Mouse (Mus musculus): Measurements from ENCODE around the gene Usp24. TPM values are rescaled to one million over a fixed set of nuclear protein-coding genes. Genes with fewer than 3 reads are reported as not detected.
A peak's percentile ranks its signal among the peaks of the same experiment; 100 is the strongest.

Usp24 gene
- polyA plus RNA-seq, 1 experiment from 2014 or later = 5.4 TPM

DNA sequence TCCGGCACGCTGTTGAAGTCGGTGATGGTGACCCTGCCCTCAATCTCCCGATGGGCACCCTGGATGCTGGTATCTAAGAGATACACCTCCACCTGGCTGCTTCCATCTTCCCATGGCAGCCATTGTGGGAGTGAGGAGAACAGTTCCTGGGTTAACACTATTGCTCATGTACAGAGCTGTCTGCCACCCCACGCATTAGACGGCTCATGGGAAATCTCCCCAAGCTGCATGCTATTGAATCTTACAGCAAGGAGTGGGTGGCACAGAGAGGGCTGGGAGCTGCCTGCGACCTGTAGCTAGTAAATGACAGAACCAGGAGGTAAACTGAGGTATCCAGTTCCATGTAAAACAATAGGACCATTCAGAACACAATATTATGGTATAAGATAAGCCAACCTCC is 138.5 kb downstream of the Usp24 start:
- Histone ChIP-seq H3K9ac (ENCODE audit: low read length) (no peak overlapping the region), H3K36me3 (ENCODE audit: control insufficient read depth, insufficient read depth, low read length) (no peaks in the 10 kb centered on the region), H3K27ac (ENCODE audit: low read length) (no peak overlapping the region), H3K4me1 (ENCODE audit: control insufficient read depth, insufficient read depth, low read length) (no peaks in the 10 kb centered on the region), H3K4me3 (replicated peaks; ENCODE audit: low read length) (no peak overlapping the region), H3K9me3 (replicated peaks; ENCODE audit: control insufficient read depth, low read length) (no peaks in the 10 kb centered on the region), H3K4me2 (ENCODE audit: low read depth, low read length) (no peak overlapping the region), H3K27me3 (ENCODE audit: control insufficient read depth, insufficient read depth, low read length) (no peaks in the 10 kb centered on the region)
- WGBS = 92% methylated on average over 7 of the region's 7 CpGs
- ATAC-seq (ENCODE audit: insufficient read depth, low FRiP score) = no peak

DNA sequence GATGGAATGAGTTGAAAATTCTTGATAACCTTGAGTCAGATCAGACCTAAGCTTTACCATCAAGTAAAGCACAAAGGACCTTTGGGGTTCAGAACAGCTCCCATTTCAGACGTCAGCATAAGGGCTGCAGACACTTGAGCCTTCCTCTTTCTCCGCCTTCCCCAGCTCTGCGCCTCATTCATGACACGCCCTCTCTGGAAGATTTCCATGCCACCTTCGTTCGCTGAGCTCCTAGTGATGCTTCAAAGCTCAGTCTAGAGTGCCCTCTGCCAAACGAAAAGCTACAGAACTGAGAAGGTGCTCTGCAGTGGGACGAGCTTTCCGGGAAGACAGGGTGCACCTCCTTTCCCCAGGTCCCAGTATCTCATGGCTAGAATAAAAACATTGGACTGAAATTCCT is 146.0 kb downstream of the Usp24 start:
- Histone ChIP-seq H3K4me3 (replicated peaks; ENCODE audit: low read length) (no peak overlapping the region), H3K9me3 (replicated peaks; ENCODE audit: control insufficient read depth, low read length) (no peaks in the 10 kb centered on the region), H3K27ac (ENCODE audit: low read length) (no peak overlapping the region), H3K9ac (ENCODE audit: low read length) (no peak overlapping the region), H3K4me2 (ENCODE audit: low read depth, low read length) (no peak overlapping the region), H3K27me3 (ENCODE audit: control insufficient read depth, insufficient read depth, low read length) (peaks cover 11% of the 10 kb centered on the region), H3K4me1 (ENCODE audit: control insufficient read depth, insufficient read depth, low read length) (peaks cover 11% of the 10 kb centered on the region), H3K36me3 (ENCODE audit: control insufficient read depth, insufficient read depth, low read length) (no peaks in the 10 kb centered on the region)
- ATAC-seq (ENCODE audit: insufficient read depth, low FRiP score) = no peak
- 74% methylated on average over 9 of the region's 9 CpGs for WGBS

DNA sequence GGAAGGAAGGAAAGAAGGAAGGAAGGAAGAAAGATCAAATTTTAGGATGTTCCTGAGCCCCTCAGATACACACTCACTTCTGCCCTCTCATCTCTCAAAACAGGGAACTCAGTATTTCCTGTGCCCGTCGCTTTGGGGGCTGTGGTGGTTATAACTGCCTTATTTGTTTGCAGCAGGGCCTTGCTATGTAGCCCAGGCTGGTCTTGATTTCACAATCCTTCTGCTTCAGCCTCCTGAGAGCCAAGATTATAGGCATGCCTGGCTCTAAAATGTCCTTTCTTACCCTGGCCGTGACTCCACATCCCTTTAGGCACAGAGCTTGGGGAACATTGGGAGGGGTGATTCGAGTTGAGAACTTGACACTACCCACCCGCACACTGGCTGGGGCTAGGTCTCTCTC is 146.5 kb downstream of the Usp24 start:
- no peak for ATAC-seq (ENCODE audit: insufficient read depth, low FRiP score)
- no peaks in the 10 kb centered on the region for H3K9me3 ChIP-seq (replicated peaks; ENCODE audit: control insufficient read depth, low read length)
- peaks cover 11% of the 10 kb centered on the region for H3K27me3 ChIP-seq (ENCODE audit: control insufficient read depth, insufficient read depth, low read length)
- no peak overlapping the region for H3K4me2 ChIP-seq (ENCODE audit: low read depth, low read length)
- peak overlapping the region; percentile 50 for H3K4me3 ChIP-seq (replicated peaks; ENCODE audit: low read length)
- peaks cover 11% of the 10 kb centered on the region for H3K4me1 ChIP-seq (ENCODE audit: control insufficient read depth, insufficient read depth, low read length)
- no peaks in the 10 kb centered on the region for H3K36me3 ChIP-seq (ENCODE audit: control insufficient read depth, insufficient read depth, low read length)
- no peak overlapping the region for H3K27ac ChIP-seq (ENCODE audit: low read length)
- H3K9ac ChIP-seq (ENCODE audit: low read length) = no peak overlapping the region
- WGBS = 76% methylated on average over 5 of the region's 5 CpGs

DNA sequence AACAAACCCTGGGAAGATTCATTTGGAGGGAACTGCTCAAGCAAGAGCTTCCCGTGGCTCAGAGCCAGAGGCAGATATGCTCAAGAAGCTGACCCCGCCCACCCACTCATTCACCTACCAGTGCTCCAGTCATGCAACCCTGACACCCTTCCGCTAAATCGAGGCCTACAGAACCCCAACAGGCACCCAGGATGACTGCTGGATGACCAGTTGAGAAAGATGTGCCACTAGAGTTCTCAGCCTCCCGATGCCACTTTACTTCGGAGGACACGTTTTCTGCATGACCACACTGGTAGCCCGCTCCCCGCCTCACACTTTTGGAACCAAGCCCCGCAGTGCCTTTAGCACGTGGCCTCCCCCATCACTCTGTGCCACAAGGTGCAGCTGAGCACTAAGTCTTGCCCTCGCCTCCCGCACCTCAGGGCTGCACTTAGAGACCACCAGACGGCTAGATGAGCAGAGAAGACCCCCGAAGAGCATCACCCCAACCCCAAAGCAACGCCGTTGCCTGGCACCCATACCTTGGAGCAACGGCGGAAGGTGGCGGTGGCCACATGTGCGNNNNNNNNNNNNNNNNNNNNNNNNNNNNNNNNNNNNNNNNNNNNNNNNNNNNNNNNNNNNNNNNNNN is 147.3 kb downstream of the Usp24 start:
- peak overlapping the region; percentile 68 for H3K9ac ChIP-seq (ENCODE audit: low read length)
- 26% methylated on average over 21 of the region's 21 CpGs for WGBS
- H3K36me3 ChIP-seq (ENCODE audit: control insufficient read depth, insufficient read depth, low read length) = no peaks in the 10 kb centered on the region
- H3K4me2 ChIP-seq (ENCODE audit: low read depth, low read length) = peak overlapping the region; percentile 86
- ATAC-seq (ENCODE audit: insufficient read depth, low FRiP score) = no peak
- H3K4me1 ChIP-seq (ENCODE audit: control insufficient read depth, insufficient read depth, low read length) = peaks cover 11% of the 10 kb centered on the region
- H3K4me3 ChIP-seq (replicated peaks; ENCODE audit: low read length) = peak overlapping the region; percentile 50
- peaks cover 11% of the 10 kb centered on the region for H3K27me3 ChIP-seq (ENCODE audit: control insufficient read depth, insufficient read depth, low read length)
- no peak overlapping the region for H3K27ac ChIP-seq (ENCODE audit: low read length)
- H3K9me3 ChIP-seq (replicated peaks; ENCODE audit: control insufficient read depth, low read length) = no peaks in the 10 kb centered on the region

DNA sequence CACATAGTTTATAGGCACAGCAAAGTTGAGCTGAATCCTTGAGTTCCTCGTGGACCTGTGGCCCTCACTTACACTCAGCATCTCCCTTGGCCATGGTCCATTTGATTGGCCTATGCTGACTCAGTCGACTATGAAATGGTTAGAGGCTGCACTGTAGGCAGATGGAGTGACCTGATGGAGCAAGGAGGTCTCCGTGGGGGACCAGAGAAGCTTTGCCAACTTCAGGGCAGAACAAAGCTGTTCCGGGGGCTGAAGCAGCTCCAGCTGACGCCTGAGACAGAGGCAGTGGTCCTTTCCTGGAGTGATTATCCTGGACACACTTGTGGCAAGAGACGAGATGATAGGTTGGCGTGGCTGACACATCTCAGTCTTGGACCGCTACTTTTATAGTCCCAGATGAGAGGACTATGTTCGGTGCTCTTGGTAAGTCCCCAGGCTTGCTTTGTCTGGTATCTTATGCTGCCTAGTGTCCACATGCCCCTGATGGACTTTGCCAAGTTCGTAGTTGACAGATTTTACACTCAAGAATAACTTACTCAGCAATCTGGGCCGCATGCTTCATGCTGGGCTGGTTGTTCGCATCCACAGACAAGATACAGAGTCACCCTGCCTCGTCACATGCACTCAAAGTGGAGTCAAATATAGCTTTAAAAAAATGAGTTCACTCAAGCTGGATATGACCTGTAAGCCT is 151.6 kb downstream of the Usp24 start:
- Histone ChIP-seq H3K4me2 (ENCODE audit: low read depth, low read length) (no peak overlapping the region), H3K27me3 (ENCODE audit: control insufficient read depth, insufficient read depth, low read length) (peaks cover 10% of the 10 kb centered on the region), H3K27ac (ENCODE audit: low read length) (no peak overlapping the region), H3K9ac (ENCODE audit: low read length) (no peak overlapping the region), H3K9me3 (replicated peaks; ENCODE audit: control insufficient read depth, low read length) (no peaks in the 10 kb centered on the region), H3K4me3 (replicated peaks; ENCODE audit: low read length) (no peak overlapping the region), H3K4me1 (ENCODE audit: control insufficient read depth, insufficient read depth, low read length) (peaks cover 11% of the 10 kb centered on the region), H3K36me3 (ENCODE audit: control insufficient read depth, insufficient read depth, low read length) (no peaks in the 10 kb centered on the region)
- ATAC-seq (ENCODE audit: insufficient read depth, low FRiP score) = no peak
- 81% methylated on average over 13 of the region's 13 CpGs for WGBS

DNA sequence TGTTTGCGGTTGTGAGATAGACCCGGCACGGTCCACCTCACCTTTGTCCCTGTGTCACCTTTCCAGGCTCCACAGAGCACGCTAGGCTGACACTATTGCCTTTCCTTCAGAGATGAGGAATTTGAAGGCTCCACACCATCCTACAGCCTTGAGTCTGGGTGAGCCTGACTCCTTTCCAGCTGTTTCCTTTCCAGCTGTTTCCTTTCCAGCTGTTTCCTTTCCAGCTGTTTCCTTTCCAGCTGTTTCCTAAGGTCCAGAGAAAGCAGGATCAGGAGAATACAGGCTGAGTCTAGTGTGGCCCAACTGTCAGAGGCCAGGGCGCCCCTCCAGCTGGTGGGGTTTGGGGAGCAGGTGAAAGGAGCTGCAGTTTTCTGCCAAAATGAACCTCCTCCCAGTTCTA is 154.9 kb downstream of the Usp24 start:
- 57% methylated on average over 5 of the region's 5 CpGs for WGBS
- Histone ChIP-seq H3K27ac (ENCODE audit: low read length) (no peak overlapping the region), H3K9me3 (replicated peaks; ENCODE audit: control insufficient read depth, low read length) (no peaks in the 10 kb centered on the region), H3K4me1 (ENCODE audit: control insufficient read depth, insufficient read depth, low read length) (no peaks in the 10 kb centered on the region), H3K27me3 (ENCODE audit: control insufficient read depth, insufficient read depth, low read length) (no peaks in the 10 kb centered on the region), H3K4me2 (ENCODE audit: low read depth, low read length) (no peak overlapping the region), H3K4me3 (replicated peaks; ENCODE audit: low read length) (no peak overlapping the region), H3K36me3 (ENCODE audit: control insufficient read depth, insufficient read depth, low read length) (no peaks in the 10 kb centered on the region), H3K9ac (ENCODE audit: low read length) (no peak overlapping the region)
- ATAC-seq (ENCODE audit: insufficient read depth, low FRiP score) = no peak

DNA sequence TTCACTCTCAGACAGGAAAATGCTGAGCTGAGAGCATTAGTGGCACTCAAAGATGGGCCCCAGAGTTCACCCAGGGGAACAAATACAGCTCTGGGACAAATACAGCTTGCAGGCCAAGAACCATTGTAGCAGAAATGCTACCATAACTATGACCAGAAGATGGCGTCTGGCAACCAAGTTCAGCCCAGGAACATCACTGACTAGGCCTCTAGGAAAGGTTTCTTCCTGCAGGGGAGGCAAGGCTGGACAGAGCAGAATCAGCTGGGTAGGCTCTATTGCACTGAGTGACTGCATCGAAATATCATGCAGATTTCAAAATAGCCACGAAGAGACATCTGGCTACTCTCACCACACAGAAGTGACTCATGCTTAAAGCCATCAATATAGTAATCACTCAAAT is 156.3 kb downstream of the Usp24 start:
- Histone ChIP-seq H3K27me3 (ENCODE audit: control insufficient read depth, insufficient read depth, low read length) (no peaks in the 10 kb centered on the region), H3K4me3 (replicated peaks; ENCODE audit: low read length) (no peak overlapping the region), H3K4me1 (ENCODE audit: control insufficient read depth, insufficient read depth, low read length) (no peaks in the 10 kb centered on the region), H3K4me2 (ENCODE audit: low read depth, low read length) (no peak overlapping the region), H3K36me3 (ENCODE audit: control insufficient read depth, insufficient read depth, low read length) (no peaks in the 10 kb centered on the region), H3K27ac (ENCODE audit: low read length) (no peak overlapping the region), H3K9me3 (replicated peaks; ENCODE audit: control insufficient read depth, low read length) (no peaks in the 10 kb centered on the region), H3K9ac (ENCODE audit: low read length) (no peak overlapping the region)
- WGBS = 10% methylated on average over 3 of the region's 3 CpGs
- ATAC-seq (ENCODE audit: insufficient read depth, low FRiP score) = peak; percentile 44; the same call in 1 of the 2 replicates

DNA sequence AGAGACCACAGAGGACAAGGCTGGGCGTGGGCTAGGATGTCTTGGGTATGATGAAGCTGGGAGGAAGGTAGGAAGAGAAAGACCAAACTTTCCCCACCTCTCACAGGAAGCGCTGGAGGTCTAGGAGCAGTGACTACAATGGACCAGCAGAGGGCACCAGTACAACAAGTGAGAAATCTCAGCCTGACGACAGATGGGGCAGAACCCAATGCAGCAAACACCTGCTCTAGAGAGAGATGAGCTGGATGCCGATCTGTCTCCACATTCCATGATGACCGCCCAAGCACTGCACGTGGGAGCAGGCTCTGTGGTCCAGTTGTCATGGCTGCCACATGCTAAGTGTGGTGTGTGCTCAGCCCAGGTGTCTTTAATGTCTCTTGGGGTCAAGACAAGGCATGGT is 158.2 kb downstream of the Usp24 start:
- H3K9ac ChIP-seq (ENCODE audit: low read length) = no peak overlapping the region
- H3K4me3 ChIP-seq (replicated peaks; ENCODE audit: low read length) = no peak overlapping the region
- H3K9me3 ChIP-seq (replicated peaks; ENCODE audit: control insufficient read depth, low read length) = no peaks in the 10 kb centered on the region
- H3K27ac ChIP-seq (ENCODE audit: low read length) = no peak overlapping the region
- no peak overlapping the region for H3K4me2 ChIP-seq (ENCODE audit: low read depth, low read length)
- H3K36me3 ChIP-seq (ENCODE audit: control insufficient read depth, insufficient read depth, low read length) = no peaks in the 10 kb centered on the region
- H3K27me3 ChIP-seq (ENCODE audit: control insufficient read depth, insufficient read depth, low read length) = no peaks in the 10 kb centered on the region
- H3K4me1 ChIP-seq (ENCODE audit: control insufficient read depth, insufficient read depth, low read length) = no peaks in the 10 kb centered on the region
- no peak for ATAC-seq (ENCODE audit: insufficient read depth, low FRiP score)
- WGBS = 3% methylated on average over 6 of the region's 6 CpGs

DNA sequence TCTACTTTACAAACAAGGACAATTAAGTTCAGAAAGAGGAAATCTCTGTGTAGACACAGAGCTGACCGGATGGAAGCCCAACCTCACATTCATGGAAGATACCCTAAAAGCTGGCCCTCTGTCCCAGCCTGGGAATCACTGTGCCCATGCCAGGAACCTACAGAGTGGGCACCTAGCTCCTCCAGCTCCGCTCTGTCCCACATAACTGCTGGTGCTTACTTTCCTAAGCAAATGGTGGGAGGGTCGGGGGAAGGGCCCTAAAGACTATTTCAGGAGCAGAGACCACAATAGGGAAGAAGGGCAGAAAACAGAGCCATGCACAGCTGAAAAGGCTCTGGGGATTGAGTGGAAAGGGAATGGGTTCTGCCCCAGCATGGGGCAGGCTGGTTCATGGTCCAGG is 164.5 kb downstream of the Usp24 start:
- 0 out of 2 replicates have a peak, but pooled peaks cover 3% of the 10 kb centered on the region for H3K27me3 ChIP-seq (ENCODE audit: control insufficient read depth, insufficient read depth, low read length)
- H3K4me1 ChIP-seq (ENCODE audit: control insufficient read depth, insufficient read depth, low read length) = no peaks in the 10 kb centered on the region
- no peak for ATAC-seq (ENCODE audit: insufficient read depth, low FRiP score)
- H3K27ac ChIP-seq (ENCODE audit: low read length) = no peak overlapping the region
- no peak overlapping the region for H3K4me2 ChIP-seq (ENCODE audit: low read depth, low read length)
- WGBS = 75% methylated on average over 3 of the region's 3 CpGs
- no peak overlapping the region for H3K9ac ChIP-seq (ENCODE audit: low read length)
- H3K9me3 ChIP-seq (replicated peaks; ENCODE audit: control insufficient read depth, low read length) = no peaks in the 10 kb centered on the region
- no peaks in the 10 kb centered on the region for H3K36me3 ChIP-seq (ENCODE audit: control insufficient read depth, insufficient read depth, low read length)
- no peak overlapping the region for H3K4me3 ChIP-seq (replicated peaks; ENCODE audit: low read length)

All from stomach, embryonic 16.5 days (tissue).